Mouse (Mus musculus) embryo, embryonic 10 days (tissue): ENCODE results near the gene Mrpl43.

Source experiments
- DNase-seq: peaks from one replicate; pipeline ENCODE4 v3.0.0-alpha.2; 2015; ENCODE audit warnings: low spot score

Mrpl43 gene

GRCm38 (mm10) chr19:45029571-45029970 is 23.3 kb upstream of the Mrpl43 start:
- DNase-seq, result no peak

GRCm38 (mm10) chr19:45028746-45029145 is 22.5 kb upstream of the Mrpl43 start:
- DNase-seq, result no peak

GRCm38 (mm10) chr19:45027848-45028247 is 21.6 kb upstream of the Mrpl43 start:
- DNase-seq, result peak; percentile 46

- no peak for DNase-seq
Observed at GRCm38 (mm10) chr19:45026958-45027670, 20.9 kb upstream of the Mrpl43 start.

- DNase-seq, result no peak
Observed at GRCm38 (mm10) chr19:45025937-45026568, 19.8 kb upstream of the Mrpl43 start.

- DNase-seq, result peak; percentile 9
Observed at GRCm38 (mm10) chr19:45024775-45025174, 18.5 kb upstream of the Mrpl43 start.

GRCm38 (mm10) chr19:45023993-45024392 is 17.8 kb upstream of the Mrpl43 start:
- no peak for DNase-seq

- no peak for DNase-seq
Observed at GRCm38 (mm10) chr19:45021362-45021761, 15.1 kb upstream of the Mrpl43 start.

- DNase-seq, result no peak
Observed at GRCm38 (mm10) chr19:45020348-45020747, 14.1 kb upstream of the Mrpl43 start.

GRCm38 (mm10) chr19:45018351-45018831 is 12.1 kb upstream of the Mrpl43 start:
- DNase-seq, result peak; percentile 52

- peak; percentile 71 for DNase-seq
Observed at GRCm38 (mm10) chr19:45017909-45018308, 11.7 kb upstream of the Mrpl43 start.

GRCm38 (mm10) chr19:45017216-45017771 is 11.1 kb upstream of the Mrpl43 start:
- DNase-seq, result peak; percentile 89

GRCm38 (mm10) chr19:45016341-45017215 is 10.3 kb upstream of the Mrpl43 start:
- peak; percentile 79 for DNase-seq

GRCm38 (mm10) chr19:45015518-45016281 is 9.5 kb upstream of the Mrpl43 start:
- DNase-seq, result peak; percentile 65

- DNase-seq, result no peak
Observed at GRCm38 (mm10) chr19:45014981-45015402, 8.8 kb upstream of the Mrpl43 start.

GRCm38 (mm10) chr19:45014335-45014971 is 8.2 kb upstream of the Mrpl43 start, which contains the start of gene Lzts2:
Lzts2 (plus strand) TSS chr19:45014414.
- DNase-seq, result peak; percentile 52

- no peak for DNase-seq
Observed at GRCm38 (mm10) chr19:45013581-45014225, 7.5 kb upstream of the Mrpl43 start.

GRCm38 (mm10) chr19:45012636-45013035 is 6.4 kb upstream of the Mrpl43 start:
- peak; percentile 63 for DNase-seq

GRCm38 (mm10) chr19:45012219-45012618 is 6.0 kb upstream of the Mrpl43 start:
- DNase-seq, result no peak

GRCm38 (mm10) chr19:45010646-45011045 is 4.4 kb upstream of the Mrpl43 start:
- no peak for DNase-seq
